Mouse (Mus musculus): Measurements from ENCODE around the gene Cyp2j6. TPM values are rescaled to one million over a fixed set of nuclear protein-coding genes. Genes with fewer than 3 reads are reported as not detected.
"Not testable (repeated sequence)": the region's sequence is repeated elsewhere in the genome, so short reads cannot be mapped to it uniquely, and the experiment has no call there.

Cyp2j6 gene
- polyA plus RNA-seq (2016; fragmentation: Nextera tagmentation; extraction: Ambion mirVana), result 4.4 and 4.9 TPM in 2 replicates

DNA sequence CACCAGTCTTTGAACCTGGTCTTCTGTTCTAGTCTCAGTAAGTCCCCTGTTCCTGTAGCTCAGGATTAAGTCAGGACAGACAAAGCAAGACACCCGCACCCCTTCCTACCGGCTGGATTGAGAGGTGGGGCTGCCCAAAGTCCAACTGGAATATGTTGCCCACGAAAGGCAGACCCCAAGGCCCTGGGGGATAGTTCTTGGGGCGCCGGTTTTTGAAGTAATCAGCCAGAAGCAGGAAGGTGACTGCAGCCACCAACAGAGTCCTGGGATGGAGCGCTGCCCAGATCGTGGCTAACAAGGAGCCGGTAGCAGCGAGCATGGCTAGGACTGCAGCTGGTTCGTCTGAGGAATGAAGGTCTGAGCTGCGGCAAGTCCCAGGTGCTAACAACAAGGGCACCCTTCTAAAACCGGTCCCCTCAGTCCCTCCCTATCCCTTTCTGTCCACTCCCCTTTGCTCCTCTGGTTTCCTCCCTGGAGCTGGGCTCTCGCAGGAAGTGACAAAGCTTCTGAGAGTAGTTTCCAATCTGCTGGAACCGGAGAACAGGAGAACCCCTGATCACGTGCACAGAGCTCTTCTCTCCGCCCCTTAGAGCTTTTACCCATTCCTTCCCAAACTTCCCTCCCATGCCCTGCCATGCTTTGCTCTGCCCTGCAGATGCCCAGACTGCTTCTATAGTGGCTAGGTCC, at the start of gene Cyp2j6:
TSS of gene Cyp2j6 (minus strand) at position 529 of the 687 bp plus-strand sequence.
- peaks cover 8% of the 10 kb centered on the region; the same call in 1 of the 2 replicates for H3K4me1 ChIP-seq (replicated peaks)
- H3K4me2 ChIP-seq, result peak within 1 kb of the TSS; percentile 78
- peak within 1 kb of the TSS; percentile 86 for H3K9ac ChIP-seq
- peak within 1 kb of the TSS; percentile 76; the same call in 1 of the 2 replicates for H3K27ac ChIP-seq (ENCODE audit: poor library complexity, severe bottlenecking)
- H3K27me3 ChIP-seq (replicated peaks), result no peaks in the 10 kb centered on the region
- peak within 1 kb of the TSS; percentile 84 for H3K4me3 ChIP-seq
- WGBS, result 1% methylated on average over 16 of the region's 16 CpGs
- H3K9me3 ChIP-seq (replicated peaks), result no peaks in the 10 kb centered on the region
- H3K36me3 ChIP-seq, result no peaks in the 10 kb centered on the region
- peak; percentile 91 for ATAC-seq (ENCODE audit: insufficient number of reproducible peaks, low FRiP score)

DNA sequence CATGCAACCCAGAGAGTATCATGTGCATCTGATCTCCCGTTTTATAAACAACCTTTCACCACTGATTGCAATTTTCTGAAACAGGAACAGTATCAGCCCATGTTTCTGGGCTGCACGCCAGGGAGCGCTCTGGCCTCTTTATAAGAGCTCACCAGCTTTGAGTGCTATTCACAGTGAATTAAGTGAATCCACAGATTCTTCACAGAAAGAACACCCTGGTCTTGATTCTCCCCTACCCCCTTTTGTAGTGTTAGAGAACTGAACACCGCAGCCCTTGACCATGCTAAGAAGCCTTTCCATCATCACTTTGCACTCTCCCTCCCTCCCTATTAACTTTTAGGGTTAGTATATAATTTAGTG, 38.3 kb upstream of the Cyp2j6 start:
- H3K4me2 ChIP-seq, result peak overlapping the region; percentile 87
- WGBS, result 26% methylated on average over 4 of the region's 4 CpGs
- no peak overlapping the region for H3K9ac ChIP-seq
- no peaks in the 10 kb centered on the region for H3K27me3 ChIP-seq (replicated peaks)
- no peaks in the 10 kb centered on the region for H3K36me3 ChIP-seq
- peak overlapping the region; percentile 56 for H3K4me3 ChIP-seq
- peak; percentile 59; the same call in 1 of the 2 replicates for ATAC-seq (ENCODE audit: insufficient number of reproducible peaks, low FRiP score)
- no peaks in the 10 kb centered on the region; the same call in 1 of the 2 replicates for H3K4me1 ChIP-seq (replicated peaks)
- H3K9me3 ChIP-seq (replicated peaks), result no peaks in the 10 kb centered on the region
- H3K27ac ChIP-seq (ENCODE audit: poor library complexity, severe bottlenecking), result 0 out of 2 replicates have a peak overlapping the region, but pooled peaks have one; percentile 21

DNA sequence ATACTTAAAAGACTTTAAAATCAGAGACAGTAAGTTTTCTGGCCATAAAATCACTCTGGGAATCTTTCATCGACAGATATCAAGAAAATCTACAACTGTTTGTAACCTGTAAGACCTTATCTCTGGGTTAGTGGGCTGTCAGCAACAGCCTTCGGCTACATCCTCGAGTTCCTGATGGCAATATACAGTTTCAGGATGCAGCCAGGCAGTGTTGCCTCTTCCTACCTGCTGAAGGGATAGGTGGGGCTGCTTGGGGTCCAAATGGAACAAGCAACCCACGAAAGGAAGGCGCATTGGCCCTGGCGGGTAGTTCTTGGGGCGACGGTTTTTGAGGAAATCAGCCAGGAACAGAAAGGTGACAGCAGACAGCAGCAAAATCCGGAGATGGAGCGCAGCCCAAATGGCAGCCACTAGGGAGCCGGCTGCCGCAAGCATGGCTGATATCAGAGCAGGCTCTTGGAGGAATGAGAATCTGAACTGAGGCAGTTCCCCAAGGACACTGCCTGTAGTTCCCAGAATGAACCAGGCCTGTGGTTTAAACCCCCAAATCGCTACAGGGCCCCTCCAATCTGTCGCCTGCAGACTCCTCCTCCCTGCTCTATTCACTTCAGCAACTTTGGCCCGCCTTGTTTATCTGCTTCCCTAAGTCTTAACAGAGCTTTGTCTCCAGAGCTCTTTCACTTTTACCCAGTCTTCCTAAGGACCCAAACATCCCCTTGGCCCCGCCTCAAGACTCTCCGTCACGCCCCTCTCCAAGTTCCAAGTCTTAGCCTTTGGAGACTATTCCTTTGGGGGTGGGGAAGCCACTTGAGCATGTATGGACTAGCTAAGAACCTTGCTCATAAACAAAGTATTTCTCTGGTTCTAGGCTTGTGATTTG, 37.7 kb upstream of the Cyp2j6 start, which contains the start of gene Cyp2j9:
TSS of gene Cyp2j9 (minus strand) at position 668 of the 880 bp plus-strand sequence.
- Histone ChIP-seq H3K27ac (ENCODE audit: poor library complexity, severe bottlenecking) (0 out of 2 replicates have a peak within 1 kb of the TSS, but pooled peaks have one; percentile 21), H3K4me2 (peak within 1 kb of the TSS; percentile 87), H3K9ac (peak within 1 kb of the TSS; percentile 70), H3K36me3 (no peaks in the 10 kb centered on the region), H3K4me1 (replicated peaks) (no peaks in the 10 kb centered on the region; the same call in 1 of the 2 replicates), H3K27me3 (replicated peaks) (no peaks in the 10 kb centered on the region), H3K9me3 (replicated peaks) (no peaks in the 10 kb centered on the region), H3K4me3 (peak within 1 kb of the TSS; percentile 56)
- WGBS, result 4% methylated on average over 18 of the region's 18 CpGs
- ATAC-seq (ENCODE audit: insufficient number of reproducible peaks, low FRiP score), result peak; percentile 81

DNA sequence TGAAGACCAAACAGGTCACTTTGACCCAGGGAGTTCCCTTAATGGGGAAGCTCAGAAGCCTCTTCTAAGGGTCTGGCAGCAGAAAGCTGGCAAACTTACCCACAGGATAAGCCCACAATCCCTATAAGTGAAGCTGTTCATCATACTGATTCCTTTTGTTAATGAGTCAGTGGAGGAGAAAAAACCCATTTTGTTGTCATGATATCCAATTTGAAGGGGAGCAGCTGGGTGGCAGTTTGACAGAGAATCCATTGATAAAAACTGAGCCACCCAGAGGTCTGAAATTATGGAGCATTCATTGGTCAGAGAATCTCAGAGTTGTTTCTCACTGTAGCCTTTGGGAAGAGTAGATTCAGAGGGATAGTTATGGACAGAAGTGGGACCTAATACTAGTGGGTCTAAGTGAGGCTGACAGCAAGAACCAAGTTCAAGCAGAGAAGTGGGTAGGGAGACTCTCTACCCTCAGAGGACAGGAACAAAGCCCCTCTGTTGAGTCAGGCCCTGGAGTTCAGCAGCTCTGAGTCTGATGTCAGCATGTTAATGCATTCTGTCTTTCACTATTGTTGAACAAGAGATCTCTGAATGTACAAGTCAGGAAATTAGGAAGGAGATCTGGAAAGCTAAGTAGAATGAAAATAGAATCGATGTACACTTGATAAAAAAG, 28.1 kb upstream of the Cyp2j6 start:
- Histone ChIP-seq H3K4me2 (no peak overlapping the region), H3K9me3 (replicated peaks) (no peaks in the 10 kb centered on the region), H3K4me3 (no peak overlapping the region), H3K9ac (no peak overlapping the region), H3K36me3 (no peaks in the 10 kb centered on the region), H3K27ac (ENCODE audit: poor library complexity, severe bottlenecking) (no peak overlapping the region), H3K27me3 (replicated peaks) (no peaks in the 10 kb centered on the region), H3K4me1 (replicated peaks) (no peaks in the 10 kb centered on the region)
- 56% methylated on average over 1 of the region's 1 CpGs for WGBS
- ATAC-seq (ENCODE audit: insufficient number of reproducible peaks, low FRiP score), result no peak

DNA sequence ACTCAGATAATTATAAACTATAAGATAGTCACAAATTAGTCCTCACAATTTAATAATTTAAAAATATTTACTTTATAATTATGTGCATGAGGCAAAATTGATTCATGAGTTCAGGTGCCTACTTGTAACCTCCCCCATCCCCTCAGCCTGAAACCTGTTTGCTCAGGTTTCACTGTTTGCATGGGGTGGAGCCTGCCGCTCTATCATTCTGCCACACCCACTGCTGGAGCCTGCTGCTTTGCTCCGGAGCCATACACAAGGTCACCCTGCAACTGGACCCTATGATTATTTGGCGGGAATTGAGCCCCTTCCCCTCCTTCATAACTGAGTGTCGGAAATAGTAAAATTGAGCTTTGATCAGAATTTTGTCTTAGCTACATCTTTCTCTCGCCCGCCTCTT, 26.9 kb upstream of the Cyp2j6 start:
- not testable (repeated sequence) for H3K36me3 ChIP-seq; H3K27ac ChIP-seq (ENCODE audit: poor library complexity, severe bottlenecking); H3K9me3 ChIP-seq (replicated peaks); H3K4me3 ChIP-seq; H3K9ac ChIP-seq; H3K4me1 ChIP-seq (replicated peaks); H3K4me2 ChIP-seq; ATAC-seq (ENCODE audit: insufficient number of reproducible peaks, low FRiP score); H3K27me3 ChIP-seq (replicated peaks)
- 55% methylated on average over 6 of the region's 6 CpGs for WGBS

DNA sequence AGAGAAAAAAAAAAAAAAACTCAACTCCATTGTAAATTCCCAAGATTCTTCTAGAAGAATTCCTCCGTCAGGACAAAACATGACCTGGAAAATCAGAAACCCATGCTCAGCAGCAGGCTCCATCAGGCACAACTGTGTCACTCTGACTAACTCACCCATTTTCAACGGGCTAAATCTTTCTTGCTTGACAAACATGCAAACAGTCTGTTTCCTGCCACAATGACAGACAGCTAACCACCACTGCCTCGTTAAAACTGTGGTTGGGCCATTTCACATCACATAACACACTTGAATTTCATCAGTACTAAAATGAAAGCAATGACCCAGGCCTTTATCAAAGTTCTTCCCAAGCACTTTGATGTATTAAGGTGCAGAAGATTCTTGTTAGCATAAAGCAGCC, 16.0 kb upstream of the Cyp2j6 start:
- Histone ChIP-seq H3K27me3 (replicated peaks) (no peaks in the 10 kb centered on the region), H3K9me3 (replicated peaks) (no peaks in the 10 kb centered on the region), H3K4me2 (no peak overlapping the region), H3K36me3 (no peaks in the 10 kb centered on the region), H3K4me1 (replicated peaks) (no peaks in the 10 kb centered on the region), H3K4me3 (no peak overlapping the region), H3K9ac (no peak overlapping the region), H3K27ac (ENCODE audit: poor library complexity, severe bottlenecking) (no peak overlapping the region)
- ATAC-seq (ENCODE audit: insufficient number of reproducible peaks, low FRiP score), result no peak
- 42% methylated on average over 3 of the region's 3 CpGs for WGBS

DNA sequence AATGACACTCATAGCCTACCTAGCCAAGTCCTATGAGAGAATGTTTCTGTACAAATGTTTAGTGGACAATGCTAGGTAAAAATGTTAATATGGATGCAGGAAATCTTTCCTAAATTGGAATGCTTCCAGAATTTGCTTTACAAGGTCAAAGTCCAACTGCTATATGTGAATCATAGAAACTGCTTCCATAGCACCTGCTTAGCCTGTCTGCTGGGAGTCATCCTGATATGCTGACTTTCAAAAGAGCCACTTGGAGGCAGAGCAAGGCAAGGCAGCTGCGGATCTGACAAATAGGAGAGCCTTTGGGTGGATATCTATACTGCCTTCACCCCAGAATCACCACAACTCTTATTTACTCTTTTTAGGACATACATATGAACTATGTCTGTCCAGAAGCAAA, 14.5 kb upstream of the Cyp2j6 start:
- H3K27ac ChIP-seq (ENCODE audit: poor library complexity, severe bottlenecking), result no peak overlapping the region
- no peak for ATAC-seq (ENCODE audit: insufficient number of reproducible peaks, low FRiP score)
- no peak overlapping the region for H3K4me3 ChIP-seq
- 61% methylated on average over 1 of the region's 1 CpGs for WGBS
- no peaks in the 10 kb centered on the region for H3K9me3 ChIP-seq (replicated peaks)
- H3K27me3 ChIP-seq (replicated peaks), result no peaks in the 10 kb centered on the region
- no peaks in the 10 kb centered on the region for H3K4me1 ChIP-seq (replicated peaks)
- H3K9ac ChIP-seq, result no peak overlapping the region
- H3K4me2 ChIP-seq, result no peak overlapping the region
- no peaks in the 10 kb centered on the region for H3K36me3 ChIP-seq

DNA sequence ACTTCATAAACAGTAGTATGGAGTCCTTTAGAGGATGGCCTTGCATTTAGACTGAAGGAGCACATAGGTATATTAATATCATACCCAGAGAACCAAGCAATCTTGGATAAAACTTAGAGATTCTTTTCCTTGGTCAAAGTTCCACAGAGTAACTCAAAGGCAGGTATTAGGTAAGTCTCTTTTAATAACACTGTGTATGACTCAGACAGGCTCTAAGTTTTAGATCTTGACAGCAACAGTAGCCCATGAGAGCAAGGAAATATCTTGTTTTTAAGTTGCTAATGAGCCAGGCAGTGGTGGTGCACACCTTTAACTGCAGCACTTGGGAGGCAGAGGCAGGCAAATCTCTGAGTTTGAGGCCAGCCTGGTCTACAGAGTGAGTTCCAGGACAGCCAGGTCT, 12.3 kb upstream of the Cyp2j6 start:
- Histone ChIP-seq H3K9me3 (replicated peaks) (no peaks in the 10 kb centered on the region), H3K4me2 (no peak overlapping the region), H3K27ac (ENCODE audit: poor library complexity, severe bottlenecking) (no peak overlapping the region), H3K9ac (no peak overlapping the region), H3K36me3 (no peaks in the 10 kb centered on the region), H3K27me3 (replicated peaks) (no peaks in the 10 kb centered on the region), H3K4me1 (replicated peaks) (no peaks in the 10 kb centered on the region), H3K4me3 (no peak overlapping the region)
- no peak for ATAC-seq (ENCODE audit: insufficient number of reproducible peaks, low FRiP score)

DNA sequence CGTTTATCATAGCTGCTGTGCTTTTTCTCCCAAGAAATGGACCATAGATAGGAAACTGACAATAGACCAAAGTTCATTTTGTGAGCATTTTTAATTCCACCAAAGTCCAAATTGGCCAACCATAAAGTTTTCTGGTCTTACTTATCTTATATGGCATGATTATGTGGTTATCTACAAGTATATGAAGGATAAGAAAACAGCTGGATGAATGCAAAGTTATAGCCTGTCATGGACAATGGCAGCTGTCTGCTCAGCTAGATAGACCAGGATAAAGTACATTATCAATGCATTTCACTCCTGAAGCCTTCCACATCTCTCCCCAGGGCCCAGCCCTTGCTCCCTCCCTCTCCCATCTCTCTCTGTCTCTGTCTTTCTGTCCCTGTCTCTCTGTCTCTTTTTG, 7.0 kb upstream of the Cyp2j6 start:
- Histone ChIP-seq H3K4me1 (replicated peaks) (no peaks in the 10 kb centered on the region), H3K9ac (no peak overlapping the region), H3K4me3 (no peak overlapping the region), H3K27me3 (replicated peaks) (no peaks in the 10 kb centered on the region), H3K27ac (ENCODE audit: poor library complexity, severe bottlenecking) (no peak overlapping the region), H3K36me3 (no peaks in the 10 kb centered on the region), H3K9me3 (replicated peaks) (no peaks in the 10 kb centered on the region), H3K4me2 (no peak overlapping the region)
- WGBS, result 74% methylated on average over 1 of the region's 1 CpGs
- ATAC-seq (ENCODE audit: insufficient number of reproducible peaks, low FRiP score), result no peak

DNA sequence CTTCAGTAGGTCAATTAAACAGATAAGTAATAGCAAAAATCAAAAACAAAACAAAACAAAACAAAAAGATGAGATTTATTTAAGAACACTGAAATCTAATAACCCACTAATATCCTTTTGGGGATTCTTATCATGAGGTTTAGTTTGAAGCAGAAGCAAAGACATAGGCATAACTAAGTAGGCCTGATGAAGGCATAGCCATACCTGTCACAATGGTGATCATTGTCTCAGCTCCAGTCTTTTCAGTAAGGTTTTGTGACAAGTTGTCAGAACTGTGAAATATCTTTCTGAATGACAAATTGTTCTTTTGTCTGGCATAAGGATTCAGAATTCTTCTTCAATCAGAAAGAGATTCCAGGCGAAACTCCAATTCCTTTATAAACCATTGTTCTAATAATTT, 6.3 kb upstream of the Cyp2j6 start:
- H3K9me3 ChIP-seq (replicated peaks), result no peaks in the 10 kb centered on the region
- ATAC-seq (ENCODE audit: insufficient number of reproducible peaks, low FRiP score), result no peak
- H3K36me3 ChIP-seq, result no peaks in the 10 kb centered on the region
- H3K4me1 ChIP-seq (replicated peaks), result no peaks in the 10 kb centered on the region
- no peak overlapping the region for H3K9ac ChIP-seq
- H3K4me3 ChIP-seq, result no peak overlapping the region
- no peaks in the 10 kb centered on the region for H3K27me3 ChIP-seq (replicated peaks)
- WGBS, result 81% methylated on average over 1 of the region's 1 CpGs
- H3K27ac ChIP-seq (ENCODE audit: poor library complexity, severe bottlenecking), result no peak overlapping the region
- H3K4me2 ChIP-seq, result no peak overlapping the region

DNA sequence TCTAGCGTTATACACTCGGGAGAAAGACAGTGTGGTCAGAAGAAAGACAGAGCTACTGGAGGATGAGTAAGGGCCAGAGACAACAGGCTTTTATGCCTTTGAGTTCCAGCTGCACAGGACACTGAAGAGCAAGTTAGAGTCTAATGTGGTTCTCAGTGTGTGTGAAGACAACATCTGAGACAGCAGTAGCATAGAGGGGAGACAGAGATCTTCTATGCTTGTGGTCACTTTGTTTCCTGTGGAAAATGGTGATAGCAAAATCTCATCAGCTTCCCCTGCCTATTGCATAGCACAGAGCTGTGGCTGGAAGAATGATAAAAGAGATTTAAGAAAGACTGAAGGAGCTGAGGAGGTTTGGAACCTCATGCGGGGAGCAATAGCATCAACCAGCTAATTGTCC, 1.8 kb downstream of the Cyp2j6 start:
- Histone ChIP-seq H3K27me3 (replicated peaks) (no peaks in the 10 kb centered on the region), H3K36me3 (no peaks in the 10 kb centered on the region), H3K4me3 (no peak overlapping the region), H3K9me3 (replicated peaks) (no peaks in the 10 kb centered on the region), H3K9ac (no peak overlapping the region), H3K4me1 (replicated peaks) (peaks cover 8% of the 10 kb centered on the region; the same call in 1 of the 2 replicates), H3K4me2 (peak overlapping the region; percentile 26; the same call in 1 of the 2 replicates), H3K27ac (ENCODE audit: poor library complexity, severe bottlenecking) (no peak overlapping the region)
- no peak for ATAC-seq (ENCODE audit: insufficient number of reproducible peaks, low FRiP score)
- 71% methylated on average over 3 of the region's 3 CpGs for WGBS
